Mouse (Mus musculus) Patski (cell line): ENCODE results near the gene Cend1. TPM values are rescaled to one million over a fixed set of nuclear protein-coding genes. Genes with fewer than 3 reads are reported as not detected.

Source experiments
- ATAC-seq: fragments of 100-300 bp; one replicate; pipeline ENCODE4 v1.8.0; 2021
- CTCF ChIA-PET: fragments of 350-600 bp; sonication (Branson Sonifier 250); formaldehyde crosslinking; loops from one replicate; lab custom pipeline; 2022; ENCODE audit warnings: inconsistent platforms; lab: Charles Lee
- POLR2A ChIA-PET: fragments of 350-600 bp; sonication (Branson Sonifier 250); formaldehyde crosslinking; loops from one replicate; lab custom pipeline; 2022; ENCODE audit warnings: antibody characterized with exemption, inconsistent platforms; lab: Charles Lee
- DNase-seq: peaks from one replicate; pipeline ENCODE4 v3.0.0-alpha.2; 2011; ENCODE audit warnings: low read depth, low spot score
- H3K27me3 ChIP-seq: fragments of 371-371 bp; one replicate; pipeline ENCODE4 v1.5.1; 2021
- CTCF ChIP-seq: fragments of 100-300 bp; IDR thresholded peaks from one replicate; pipeline ENCODE4 v1.5.1; 2021
- in situ Hi-C: fragments of 300-500 bp; cut with MboI; formaldehyde crosslinking; loops from 3 replicates; pipeline ENCODE4 v1.11.1; 2018; ENCODE audit warnings: low pct_unique_long_range_greater_than_20kb, mixed read lengths
- polyA plus RNA-seq: library from polyadenylated mRNA; unstranded; gene quantifications from one replicate; pipeline ENCODE4 v1.2.3, GENCODE M21; 2021

Cend1 gene
- polyA plus RNA-seq, 1 experiment from 2014 or later = 0.04 TPM

- ChIA-PET CTCF (interaction anchor here (1.0 to 3.7 kb wide), 4 partner anchors 8 to 59 kb away, joined by 3 to 16 read pairs (median 4); no protein-coding TSS in a partner anchor), POLR2A (interaction anchor here (0.9 to 5.2 kb wide), 5 partner anchors 10 to 75 kb away, joined by 3 to 64 read pairs (median 4); partner anchors contain the start of gene Pnpla2)
- ATAC-seq (no peak), DNase-seq (no peak)
- TF ChIP-seq CTCF = no peak
- no peaks in the 10 kb centered on the region for H3K27me3 ChIP-seq
- in situ Hi-C loops = loop anchor here (25.0 kb wide), 1 partner anchor 921 kb away; the partner anchor contains the start of genes Ctsd and Gm49369
These were observed 37.4 kb upstream of the Cend1 start for GRCm38 (mm10) chr7:141466607-141467148.

GRCm38 (mm10) chr7:141466045-141466394, 36.7 kb upstream of the Cend1 start:
- ChIA-PET CTCF (interaction anchor here (1.0 to 3.7 kb wide), 3 partner anchors 9 to 59 kb away, joined by 3 to 16 read pairs (median 6); no protein-coding TSS in a partner anchor), POLR2A (interaction anchor here (0.9 to 3.6 kb wide), 5 partner anchors 9 to 75 kb away, joined by 3 to 47 read pairs (median 3); partner anchors contain the start of genes Pnpla2, Polr2l and Tspan4)
- ATAC-seq (no peak), DNase-seq (no peak)
- in situ Hi-C loops = loop anchor here (25.0 kb wide), 1 partner anchor 921 kb away; the partner anchor contains the start of genes Ctsd and Gm49369
- TF ChIP-seq CTCF = no peak
- H3K27me3 ChIP-seq = no peaks in the 10 kb centered on the region

- no peak for TF ChIP-seq CTCF
- DNase-seq (no peak), ATAC-seq (no peak)
- in situ Hi-C loops = loop anchor here (25.0 kb wide), 1 partner anchor 922 kb away; the partner anchor contains the start of genes Ctsd and Gm49369
- no peaks in the 10 kb centered on the region for H3K27me3 ChIP-seq
- CTCF ChIA-PET = no interaction called here
- POLR2A ChIA-PET = interaction anchor here (1.1 to 1.3 kb wide), 2 partner anchors 9 to 10 kb away, joined by 3 to 4 read pairs; partner anchors contain the start of genes Polr2l and Tspan4
These were observed 36.2 kb upstream of the Cend1 start for GRCm38 (mm10) chr7:141465388-141466044.

- ChIA-PET POLR2A (interaction anchor here (1.1 to 1.3 kb wide), 2 partner anchors 8 to 11 kb away, joined by 3 to 4 read pairs; partner anchors contain the start of genes Polr2l and Tspan4), CTCF (no interaction called here)
- no peak for ATAC-seq
- DNase-seq = no peak
- H3K27me3 ChIP-seq = no peaks in the 10 kb centered on the region
- in situ Hi-C loops = loop anchor here (25.0 kb wide), 1 partner anchor 923 kb away; the partner anchor contains the start of genes Ctsd and Gm49369
- TF ChIP-seq CTCF = no peak
These were observed 35.4 kb upstream of the Cend1 start for GRCm38 (mm10) chr7:141464603-141465201.

GRCm38 (mm10) chr7:141463824-141464602, 34.7 kb upstream of the Cend1 start:
- no peak for ATAC-seq
- DNase-seq = no peak
- POLR2A ChIA-PET = no interaction called here
- H3K27me3 ChIP-seq = no peaks in the 10 kb centered on the region
- CTCF ChIA-PET = interaction anchor here (0.8 kb wide), 1 partner anchor 17 kb away, joined by 3 read pairs; no protein-coding TSS in a partner anchor
- in situ Hi-C loops = loop anchor here (25.0 kb wide), 1 partner anchor 923 kb away; the partner anchor contains the start of genes Ctsd and Gm49369
- TF ChIP-seq CTCF = no peak

- POLR2A ChIA-PET = interaction anchor here (0.6 to 1.4 kb wide), 3 partner anchors 15 to 63 kb away, joined by 3 to 4 read pairs (median 4); no protein-coding TSS in a partner anchor
- CTCF ChIA-PET = no interaction called here
- DNase-seq (no peak), ATAC-seq (no peak)
- TF ChIP-seq CTCF = no peak
- no peaks in the 10 kb centered on the region for H3K27me3 ChIP-seq
- in situ Hi-C loops = loop anchor here (25.0 kb wide), 1 partner anchor 925 kb away; the partner anchor contains the start of genes Ctsd and Gm49369
These were observed 33.1 kb upstream of the Cend1 start for GRCm38 (mm10) chr7:141462333-141462821.

- H3K27me3 ChIP-seq = no peaks in the 10 kb centered on the region
- in situ Hi-C loops = loop anchor here (25.0 kb wide), 1 partner anchor 926 kb away; the partner anchor contains the start of genes Ctsd and Gm49369
- TF ChIP-seq CTCF = no peak
- ATAC-seq = no peak
- ChIA-PET POLR2A (interaction anchor here (0.6 to 1.4 kb wide), 5 partner anchors 9 to 598 kb away, joined by 3 to 5 read pairs (median 4); no protein-coding TSS in a partner anchor), CTCF (no interaction called here)
- DNase-seq = no peak
These were observed 32.4 kb upstream of the Cend1 start for GRCm38 (mm10) chr7:141461521-141462332.

GRCm38 (mm10) chr7:141460391-141461113, 31.3 kb upstream of the Cend1 start, which contains the start of gene Cracr2b:
TSS of gene Cracr2b (plus strand) at chr7:141461094.
- no peak for TF ChIP-seq CTCF
- ChIA-PET CTCF (interaction anchor here (1.3 kb wide), 1 partner anchor 16 kb away, joined by 3 read pairs; no protein-coding TSS in a partner anchor), POLR2A (interaction anchor here (0.6 to 0.7 kb wide), 2 partner anchors 73 to 599 kb away, joined by 4 to 5 read pairs; no protein-coding TSS in a partner anchor)
- ATAC-seq (no peak), DNase-seq (no peak)
- in situ Hi-C loops = loop anchor here (25.0 kb wide), 1 partner anchor 927 kb away; the partner anchor contains the start of genes Ctsd and Gm49369
- H3K27me3 ChIP-seq = no peaks in the 10 kb centered on the region
